Mouse (Mus musculus): ENCODE results near the gene Csrnp3. TPM values are rescaled to one million over a fixed set of nuclear protein-coding genes. Genes with fewer than 3 reads are reported as not detected.
A peak's percentile ranks its signal among the peaks of the same experiment; 100 is the strongest.

Csrnp3 gene
- polyA plus RNA-seq, 1 experiment from 2014 or later = 1.2 TPM

GRCm38 (mm10) chr2:65899478-65899877 is 53.9 kb downstream of the Csrnp3 start:
- H3K9me3 ChIP-seq (replicated peaks; ENCODE audit: control insufficient read depth, low read length) = no peaks in the 10 kb centered on the region
- no peak overlapping the region for H3K4me2 ChIP-seq (ENCODE audit: low read depth, low read length)
- no peak for ATAC-seq (replicated peaks; ENCODE audit: extremely low read depth, insufficient read depth, low FRiP score)
- H3K36me3 ChIP-seq (ENCODE audit: control insufficient read depth, insufficient read depth) = no peaks in the 10 kb centered on the region
- H3K27ac ChIP-seq (ENCODE audit: low read length) = no peak overlapping the region
- H3K9ac ChIP-seq (ENCODE audit: low read length) = no peak overlapping the region
- H3K27me3 ChIP-seq (ENCODE audit: control insufficient read depth, insufficient read depth, low read length) = no peaks in the 10 kb centered on the region
- 75% methylated on average over 2 of the region's 2 CpGs for WGBS
- peaks cover 7% of the 10 kb centered on the region for H3K4me1 ChIP-seq (ENCODE audit: control insufficient read depth, insufficient read depth, low read length)
- H3K4me3 ChIP-seq (ENCODE audit: low read length) = no peak overlapping the region

GRCm38 (mm10) chr2:65908526-65908925 is 63.0 kb downstream of the Csrnp3 start:
- no peaks in the 10 kb centered on the region for H3K9me3 ChIP-seq (replicated peaks; ENCODE audit: control insufficient read depth, low read length)
- 0 out of 2 replicates have a peak, but pooled peaks cover 5% of the 10 kb centered on the region for H3K4me1 ChIP-seq (ENCODE audit: control insufficient read depth, insufficient read depth, low read length)
- H3K9ac ChIP-seq (ENCODE audit: low read length) = no peak overlapping the region
- ATAC-seq (replicated peaks; ENCODE audit: extremely low read depth, insufficient read depth, low FRiP score) = no peak
- no peak overlapping the region for H3K4me3 ChIP-seq (ENCODE audit: low read length)
- no peaks in the 10 kb centered on the region for H3K36me3 ChIP-seq (ENCODE audit: control insufficient read depth, insufficient read depth)
- H3K27ac ChIP-seq (ENCODE audit: low read length) = no peak overlapping the region
- H3K4me2 ChIP-seq (ENCODE audit: low read depth, low read length) = no peak overlapping the region
- H3K27me3 ChIP-seq (ENCODE audit: control insufficient read depth, insufficient read depth, low read length) = no peaks in the 10 kb centered on the region; the same call in 1 of the 2 replicates
- 69% methylated on average over 3 of the region's 3 CpGs for WGBS

GRCm38 (mm10) chr2:65909724-65910521 is 64.4 kb downstream of the Csrnp3 start:
- Histone ChIP-seq H3K9me3 (replicated peaks; ENCODE audit: control insufficient read depth, low read length) (no peaks in the 10 kb centered on the region), H3K27me3 (ENCODE audit: control insufficient read depth, insufficient read depth, low read length) (no peaks in the 10 kb centered on the region; the same call in 1 of the 2 replicates), H3K36me3 (ENCODE audit: control insufficient read depth, insufficient read depth) (no peaks in the 10 kb centered on the region), H3K9ac (ENCODE audit: low read length) (no peak overlapping the region), H3K4me2 (ENCODE audit: low read depth, low read length) (peak overlapping the region; percentile 54), H3K4me1 (ENCODE audit: control insufficient read depth, insufficient read depth, low read length) (0 out of 2 replicates have a peak, but pooled peaks cover 5% of the 10 kb centered on the region), H3K27ac (ENCODE audit: low read length) (no peak overlapping the region), H3K4me3 (ENCODE audit: low read length) (peak overlapping the region; percentile 30)
- WGBS = 25% methylated on average over 13 of the region's 13 CpGs
- ATAC-seq (replicated peaks; ENCODE audit: extremely low read depth, insufficient read depth, low FRiP score) = no peak

DNA sequence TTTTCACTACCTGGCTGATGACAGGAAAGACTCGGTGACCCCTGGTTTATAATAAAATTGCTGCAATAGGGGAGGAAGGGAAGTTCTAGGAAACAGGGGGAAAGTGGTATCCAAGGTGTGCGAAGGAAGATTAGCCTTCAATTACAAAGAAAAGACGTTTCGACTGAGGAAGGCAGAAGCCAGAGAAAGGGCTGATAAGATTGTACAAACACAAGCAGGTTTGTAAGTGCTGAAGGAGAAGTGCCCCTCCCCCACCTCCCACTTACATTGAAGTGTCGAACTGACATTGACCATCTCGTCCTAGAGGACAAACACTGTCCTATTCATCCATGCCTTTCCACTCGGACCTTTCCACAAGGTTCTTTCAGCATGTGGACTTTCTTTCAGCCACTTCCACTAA is 70.4 kb downstream of the Csrnp3 start:
- Histone ChIP-seq H3K4me2 (ENCODE audit: low read depth, low read length) (no peak overlapping the region), H3K27ac (ENCODE audit: low read length) (no peak overlapping the region), H3K9me3 (replicated peaks; ENCODE audit: control insufficient read depth, low read length) (no peaks in the 10 kb centered on the region), H3K9ac (ENCODE audit: low read length) (no peak overlapping the region), H3K4me3 (ENCODE audit: low read length) (no peak overlapping the region), H3K27me3 (ENCODE audit: control insufficient read depth, insufficient read depth, low read length) (no peaks in the 10 kb centered on the region; the same call in 1 of the 2 replicates), H3K4me1 (ENCODE audit: control insufficient read depth, insufficient read depth, low read length) (no peaks in the 10 kb centered on the region), H3K36me3 (ENCODE audit: control insufficient read depth, insufficient read depth) (no peaks in the 10 kb centered on the region)
- WGBS = 17% methylated on average over 7 of the region's 7 CpGs
- ATAC-seq (replicated peaks; ENCODE audit: extremely low read depth, insufficient read depth, low FRiP score) = no peak

DNA sequence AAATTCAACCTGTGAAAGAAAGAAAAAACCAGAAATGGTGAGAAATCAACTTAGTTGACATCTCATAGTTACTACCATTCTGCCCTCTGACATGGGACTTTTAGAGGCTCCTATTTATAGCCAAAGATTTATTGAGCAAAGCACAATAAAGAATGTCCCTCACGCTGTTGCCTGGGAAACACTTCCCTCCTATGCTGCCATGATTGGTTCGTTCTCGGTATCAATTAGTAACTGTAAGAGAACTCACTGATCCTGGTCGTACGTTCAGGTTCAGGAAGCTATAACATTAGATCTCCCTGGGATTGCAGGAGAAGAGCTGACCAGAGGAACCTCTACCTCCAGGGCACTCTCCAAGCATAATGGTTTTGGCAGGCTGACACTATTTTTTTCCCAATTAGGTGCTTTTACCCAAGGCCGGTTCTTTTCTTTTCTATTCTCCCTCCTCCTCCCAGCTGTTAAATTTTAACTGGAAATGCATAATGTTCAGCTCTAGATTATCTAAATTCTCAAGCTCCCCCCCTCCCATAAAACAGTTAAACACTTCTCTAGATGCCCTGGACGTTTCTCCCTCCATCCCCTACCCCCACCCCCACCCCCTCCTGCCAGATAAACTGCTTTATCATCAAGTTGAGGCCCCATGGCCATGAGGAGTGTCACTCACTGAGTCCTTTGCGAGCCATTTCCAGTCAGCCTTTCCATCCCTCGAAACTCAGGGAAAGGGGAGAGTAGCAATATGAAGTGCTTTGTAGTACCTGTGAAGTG is 75.3 kb downstream of the Csrnp3 start:
- Histone ChIP-seq H3K27ac (ENCODE audit: low read length) (no peak overlapping the region), H3K4me2 (ENCODE audit: low read depth, low read length) (no peak overlapping the region), H3K27me3 (ENCODE audit: control insufficient read depth, insufficient read depth, low read length) (no peaks in the 10 kb centered on the region), H3K9ac (ENCODE audit: low read length) (no peak overlapping the region), H3K9me3 (replicated peaks; ENCODE audit: control insufficient read depth, low read length) (no peaks in the 10 kb centered on the region), H3K4me1 (ENCODE audit: control insufficient read depth, insufficient read depth, low read length) (no peaks in the 10 kb centered on the region), H3K36me3 (ENCODE audit: control insufficient read depth, insufficient read depth) (no peaks in the 10 kb centered on the region), H3K4me3 (ENCODE audit: low read length) (no peak overlapping the region)
- ATAC-seq (replicated peaks; ENCODE audit: extremely low read depth, insufficient read depth, low FRiP score) = no peak
- WGBS = 33% methylated on average over 9 of the region's 9 CpGs

GRCm38 (mm10) chr2:65925363-65925941 is 79.9 kb downstream of the Csrnp3 start:
- Histone ChIP-seq H3K27ac (ENCODE audit: low read length) (no peak overlapping the region), H3K4me1 (ENCODE audit: control insufficient read depth, insufficient read depth, low read length) (no peaks in the 10 kb centered on the region), H3K4me2 (ENCODE audit: low read depth, low read length) (no peak overlapping the region), H3K9ac (ENCODE audit: low read length) (no peak overlapping the region), H3K27me3 (ENCODE audit: control insufficient read depth, insufficient read depth, low read length) (no peaks in the 10 kb centered on the region), H3K9me3 (replicated peaks; ENCODE audit: control insufficient read depth, low read length) (no peaks in the 10 kb centered on the region), H3K4me3 (ENCODE audit: low read length) (no peak overlapping the region), H3K36me3 (ENCODE audit: control insufficient read depth, insufficient read depth) (no peaks in the 10 kb centered on the region)
- whole genome bisulfite sequencing = 85% methylated on average over 15 of the region's 15 CpGs
- ATAC-seq (replicated peaks; ENCODE audit: extremely low read depth, insufficient read depth, low FRiP score) = no peak

DNA sequence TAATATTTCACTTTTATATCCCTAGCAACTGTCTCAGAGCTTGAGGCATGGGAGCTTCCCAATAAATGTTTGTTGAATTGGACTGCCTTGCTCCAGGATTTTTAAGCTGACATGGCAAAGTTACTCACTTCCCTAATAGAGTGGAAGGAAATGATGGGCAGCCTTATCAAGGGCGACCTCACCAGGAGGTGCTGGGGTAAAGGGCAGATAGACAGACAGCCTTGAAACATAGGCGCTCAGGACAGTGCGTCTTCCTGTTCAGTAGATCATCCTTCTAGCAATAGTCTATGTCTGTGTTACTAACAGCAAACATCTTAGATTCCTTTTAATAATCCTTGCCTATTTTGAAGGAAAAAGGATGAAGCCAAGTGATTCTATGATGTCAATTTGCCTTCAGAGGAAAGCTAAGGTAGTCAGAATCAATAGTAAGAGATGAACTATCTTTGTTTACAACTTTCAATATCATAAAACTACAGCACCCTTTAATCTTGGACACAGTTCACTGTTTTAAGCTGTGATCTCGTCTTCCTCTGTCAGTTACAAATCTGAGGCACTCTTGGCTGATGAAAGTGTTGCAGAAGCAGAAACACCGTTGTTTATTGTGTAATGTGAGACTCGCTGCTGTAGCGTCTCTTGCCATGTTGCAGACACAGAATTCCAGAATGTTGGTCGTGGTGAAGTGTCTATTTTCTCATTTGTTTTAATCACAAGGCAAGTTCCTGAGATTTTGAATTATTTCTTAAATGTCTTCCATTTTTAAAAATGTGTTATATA is 81.6 kb downstream of the Csrnp3 start:
- Histone ChIP-seq H3K27ac (ENCODE audit: low read length) (no peak overlapping the region), H3K9ac (ENCODE audit: low read length) (no peak overlapping the region), H3K4me1 (ENCODE audit: control insufficient read depth, insufficient read depth, low read length) (no peaks in the 10 kb centered on the region), H3K36me3 (ENCODE audit: control insufficient read depth, insufficient read depth) (no peaks in the 10 kb centered on the region), H3K27me3 (ENCODE audit: control insufficient read depth, insufficient read depth, low read length) (no peaks in the 10 kb centered on the region), H3K4me3 (ENCODE audit: low read length) (no peak overlapping the region), H3K9me3 (replicated peaks; ENCODE audit: control insufficient read depth, low read length) (no peaks in the 10 kb centered on the region), H3K4me2 (ENCODE audit: low read depth, low read length) (no peak overlapping the region)
- WGBS = 56% methylated on average over 8 of the region's 8 CpGs
- no peak for ATAC-seq (replicated peaks; ENCODE audit: extremely low read depth, insufficient read depth, low FRiP score)

DNA sequence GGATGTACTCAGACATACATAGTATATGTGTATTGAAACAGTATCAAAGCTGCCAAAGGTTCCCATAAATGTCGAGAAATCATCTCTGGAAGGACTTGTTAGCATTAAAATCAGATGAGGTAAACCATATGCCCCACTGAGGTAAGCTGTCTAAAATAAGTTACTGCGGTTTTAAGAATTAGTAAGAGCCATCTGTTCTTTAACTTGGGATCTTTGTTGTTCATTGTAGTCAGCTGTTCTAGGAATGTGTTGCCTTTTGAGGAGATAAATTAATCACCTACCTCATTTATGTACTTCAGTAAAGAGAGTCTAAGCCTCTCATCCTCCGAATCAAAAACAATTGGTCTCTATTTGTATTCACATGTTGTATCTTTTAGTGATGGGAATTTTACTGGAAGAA is 83.7 kb downstream of the Csrnp3 start:
- WGBS = 69% methylated on average over 3 of the region's 3 CpGs
- no peak overlapping the region for H3K9ac ChIP-seq (ENCODE audit: low read length)
- no peak overlapping the region for H3K4me3 ChIP-seq (ENCODE audit: low read length)
- H3K27me3 ChIP-seq (ENCODE audit: control insufficient read depth, insufficient read depth, low read length) = no peaks in the 10 kb centered on the region
- H3K4me2 ChIP-seq (ENCODE audit: low read depth, low read length) = no peak overlapping the region
- H3K4me1 ChIP-seq (ENCODE audit: control insufficient read depth, insufficient read depth, low read length) = no peaks in the 10 kb centered on the region
- H3K36me3 ChIP-seq (ENCODE audit: control insufficient read depth, insufficient read depth) = no peaks in the 10 kb centered on the region
- no peaks in the 10 kb centered on the region for H3K9me3 ChIP-seq (replicated peaks; ENCODE audit: control insufficient read depth, low read length)
- H3K27ac ChIP-seq (ENCODE audit: low read length) = no peak overlapping the region
- no peak for ATAC-seq (replicated peaks; ENCODE audit: extremely low read depth, insufficient read depth, low FRiP score)

All from heart, embryonic 16.5 days (tissue).